Mouse (Mus musculus) layer of hippocampus, adult 9-11 months (tissue): ENCODE data around the gene Lcn8.
"Not testable (repeated sequence)": the region's sequence is repeated elsewhere in the genome, so short reads cannot be mapped to it uniquely, and the experiment has no call there.

Source experiments
- DNase-seq: peaks from one replicate; pipeline ENCODE4 v3.0.0; 2022

The Lcn8 gene

GRCm38 (mm10) chr2:25676486-25676885 lies 23.6 kb downstream of the Lcn8 start, which contains the start of gene Lcn6:
Gene Lcn6, plus strand, starts transcription at chr2:25676786.
- DNase-seq, result no peak

DNA sequence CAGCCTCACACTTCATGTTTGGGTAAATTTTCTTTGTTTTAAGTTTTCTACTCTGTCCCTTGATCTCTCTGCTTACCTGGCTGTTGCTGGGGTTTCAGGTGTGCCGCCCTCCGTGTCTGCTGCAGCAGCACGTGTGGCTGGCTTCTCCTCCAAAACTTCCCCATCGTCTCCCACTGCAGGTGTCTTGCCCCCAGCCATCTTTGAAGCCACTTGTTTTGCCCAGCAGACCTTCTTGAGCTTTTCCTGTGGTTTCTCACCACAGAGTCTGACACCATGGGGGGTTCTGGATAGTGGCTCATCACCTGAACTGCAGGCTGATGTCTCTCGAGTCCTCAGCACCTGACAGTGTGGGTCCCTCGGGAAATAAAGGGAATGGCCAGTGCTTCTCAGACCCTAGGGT lies 26.6 kb downstream of the Lcn8 start:
- DNase-seq, result no peak

GRCm38 (mm10) chr2:25682426-25682825 lies 29.5 kb downstream of the Lcn8 start, which contains the start of gene Lcn10:
Gene Lcn10, plus strand, starts transcription at chr2:25682726.
- no peak for DNase-seq

DNA sequence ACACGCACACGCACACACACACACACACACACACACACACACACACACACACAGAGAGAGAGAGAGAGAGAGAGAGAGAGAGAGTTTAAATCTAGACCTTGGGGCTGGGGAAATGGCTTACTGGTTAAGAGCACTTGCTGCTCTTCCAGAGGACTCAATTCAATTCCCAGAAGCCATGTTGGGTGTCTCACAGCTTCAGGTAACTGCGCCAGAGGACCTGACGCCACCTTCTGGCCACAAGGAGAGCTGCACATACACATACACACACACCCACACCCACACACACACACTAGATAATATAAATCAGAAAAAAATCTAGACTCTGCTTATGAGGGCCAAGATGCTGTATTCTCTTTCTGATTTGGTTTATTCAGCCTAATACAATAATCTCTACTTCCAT lies 34.0 kb downstream of the Lcn8 start:
- DNase-seq, result no peak

DNA sequence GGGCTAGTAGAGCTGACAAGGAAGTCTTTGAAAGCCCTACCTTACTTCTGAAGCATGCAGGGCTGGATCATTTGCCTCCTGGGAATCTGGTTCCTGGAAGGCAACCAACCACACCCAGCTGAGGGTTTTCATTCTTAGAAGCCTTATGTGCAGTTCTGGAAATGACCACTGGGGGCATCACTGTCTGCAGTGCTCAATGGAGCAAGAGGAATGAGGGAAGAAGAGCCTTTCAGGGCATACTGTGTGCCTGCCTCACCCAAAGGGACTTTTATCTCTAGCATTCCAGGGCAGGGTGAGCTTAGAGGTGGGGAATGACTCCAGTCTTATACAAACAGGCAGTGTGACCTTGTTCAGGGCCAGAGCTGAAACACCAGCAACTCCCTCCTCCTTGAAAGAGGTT lies 41.7 kb downstream of the Lcn8 start:
- peak; percentile 28 for DNase-seq

- no peak for DNase-seq
These were observed 44.0 kb downstream of the Lcn8 start for GRCm38 (mm10) chr2:25696951-25697350.

DNA sequence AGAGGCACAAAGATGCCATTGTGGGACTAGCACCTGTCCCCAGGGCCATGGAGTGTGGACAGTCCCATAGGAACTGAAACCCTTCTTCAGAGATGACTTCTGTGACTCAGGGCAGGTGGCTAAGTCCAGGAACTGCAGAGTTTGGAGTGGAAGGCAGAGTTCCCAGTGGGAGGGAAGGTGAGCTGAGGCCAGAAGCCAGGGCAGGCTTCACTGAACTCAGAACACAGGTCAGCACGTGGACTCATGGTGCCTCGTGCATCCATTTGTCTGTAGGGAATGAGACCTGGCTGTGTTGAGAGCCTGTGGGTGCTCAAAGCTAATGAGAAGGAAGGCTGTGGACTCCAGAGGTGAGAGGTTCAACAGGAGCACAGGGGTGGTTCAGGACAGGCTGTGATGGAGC lies 45.8 kb downstream of the Lcn8 start:
- DNase-seq, result no peak

DNA sequence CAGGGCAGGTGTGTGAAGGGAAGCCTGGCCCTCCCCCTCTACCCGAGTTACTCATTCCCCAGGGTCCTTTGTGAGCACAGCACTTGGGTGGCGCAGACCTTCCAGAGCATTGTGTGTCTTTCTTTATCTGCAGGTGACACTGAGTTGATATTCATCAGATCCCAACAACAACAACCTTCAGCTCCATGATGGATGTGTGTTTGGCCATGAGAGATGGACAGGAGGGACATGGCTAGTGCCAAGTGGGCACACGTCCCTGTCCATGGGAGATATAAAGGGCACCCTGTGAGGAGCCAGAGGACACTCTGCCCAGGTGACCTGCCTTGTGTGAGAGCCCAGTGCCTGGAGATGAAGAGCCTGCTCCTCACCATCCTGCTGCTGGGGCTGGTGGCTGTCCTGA lies 46.8 kb downstream of the Lcn8 start, which contains the start of gene Obp2a:
Gene Obp2a (plus strand): TSS at position 301 of the 400 bp plus-strand sequence.
- not testable (repeated sequence) for DNase-seq

GRCm38 (mm10) chr2:25701001-25701400 lies 48.1 kb downstream of the Lcn8 start:
- DNase-seq, result no peak

DNA sequence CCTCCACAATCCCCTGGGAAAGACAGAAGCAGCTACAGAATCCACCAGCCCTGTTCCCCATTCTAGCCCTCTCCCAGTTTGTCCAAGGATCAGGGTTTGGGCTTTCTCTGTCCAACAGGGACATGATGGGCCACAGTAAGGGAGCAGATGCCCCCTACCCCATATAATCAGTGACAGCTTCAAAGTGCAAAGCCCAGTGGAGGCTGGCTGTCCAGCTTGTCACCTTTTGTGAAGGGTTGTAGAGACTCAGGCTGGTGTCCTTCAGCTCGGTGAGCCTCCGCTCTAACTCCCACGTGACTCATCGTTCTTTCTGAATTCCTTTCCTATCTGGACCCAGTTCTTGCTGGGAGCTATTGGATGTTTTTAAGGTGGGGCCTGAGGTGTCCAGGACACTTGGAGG lies 50.8 kb downstream of the Lcn8 start:
- no peak for DNase-seq
